Mouse (Mus musculus) neural tube, embryonic 12.5 days (tissue): Measurements from ENCODE around the gene Iqcn. TPM values are rescaled to one million over a fixed set of nuclear protein-coding genes. Genes with fewer than 3 reads are reported as not detected.
A peak's percentile ranks its signal among the peaks of the same experiment; 100 is the strongest.

Experiments used
- ATAC-seq: fragments of 200-750 bp; cut with Nextera tagmentation; 2 replicates; pipeline ENCODE4 v1.8.0; 2017; ENCODE audit warnings: low read depth, mild to moderate bottlenecking, moderate TSS enrichment, moderate library complexity; ENCODE audit not compliant: low FRiP score
- H3K27ac ChIP-seq: fragments of 300-500 bp; sonication (generic); 2 replicates; pipeline ENCODE4 v1.5.1; 2016
- H3K27me3 ChIP-seq: fragments of 300-500 bp; sonication (generic); replicated peaks from 2 replicates; pipeline ENCODE4 v1.6.1; 2016; ENCODE audit warnings: mild to moderate bottlenecking
- H3K36me3 ChIP-seq: fragments of 300-500 bp; sonication (generic); 2 replicates; pipeline ENCODE4 v1.6.1; 2016; ENCODE audit warnings: mild to moderate bottlenecking
- H3K4me1 ChIP-seq: fragments of 300-500 bp; sonication (generic); 2 replicates; pipeline ENCODE4 v1.6.1; 2016
- H3K4me2 ChIP-seq: fragments of 300-500 bp; sonication (generic); replicated peaks from 2 replicates; pipeline ENCODE4 v1.6.1; 2016; ENCODE audit warnings: mild to moderate bottlenecking
- H3K4me3 ChIP-seq: fragments of 300-500 bp; sonication (generic); 2 replicates; pipeline ENCODE4 v1.5.1; 2016
- H3K9ac ChIP-seq: fragments of 300-500 bp; sonication (generic); 2 replicates; pipeline ENCODE4 v1.6.1; 2016; ENCODE audit warnings: mild to moderate bottlenecking
- H3K9me3 ChIP-seq: fragments of 300-500 bp; sonication (generic); 2 replicates; pipeline ENCODE4 v1.6.1; 2016; ENCODE audit warnings: mild to moderate bottlenecking
- WGBS: fragments of 180-500 bp; shearing (Covaris S2); methylation state at CpG from one replicate; pipeline ENCODE4 v1.1.7; 2016; 5-methylcytosine and 5-hydroxymethylcytosine counted together
- polyA plus RNA-seq: library from polyadenylated mRNA; unstranded; fragments of >200 nt; fragmentation: Nextera tagmentation; extraction: Ambion mirVana; gene quantifications from 2 replicates; pipeline ENCODE4 v1.2.1, GENCODE M21; 2016

The Iqcn gene
- polyA plus RNA-seq, 1 experiment from 2014 or later = 0.16 TPM

GRCm38 (mm10) chr8:70702842-70703182, 445 bp upstream of the Iqcn start:
- no peak for ATAC-seq
- peaks cover 15% of the 10 kb centered on the region for H3K36me3 ChIP-seq
- peak overlapping the region; percentile 86 for H3K4me2 ChIP-seq
- H3K9me3 ChIP-seq = no peaks in the 10 kb centered on the region
- no peaks in the 10 kb centered on the region for H3K27me3 ChIP-seq
- H3K27ac ChIP-seq = no peak overlapping the region
- no peak overlapping the region for H3K4me3 ChIP-seq
- H3K9ac ChIP-seq = 0 out of 2 replicates have a peak overlapping the region, but pooled peaks have one; percentile 26
- 83% methylated on average over 3 of the region's 3 CpGs for WGBS
- H3K4me1 ChIP-seq = peaks cover 28% of the 10 kb centered on the region

GRCm38 (mm10) chr8:70708281-70708680, 5.0 kb downstream of the Iqcn start:
- ATAC-seq = no peak
- Histone ChIP-seq H3K4me2 (no peak overlapping the region), H3K27ac (no peak overlapping the region), H3K9ac (no peak overlapping the region), H3K4me1 (peaks cover 6% of the 10 kb centered on the region), H3K27me3 (no peaks in the 10 kb centered on the region), H3K4me3 (no peak overlapping the region), H3K36me3 (peaks cover 4% of the 10 kb centered on the region), H3K9me3 (no peaks in the 10 kb centered on the region)
- 91% methylated on average over 14 of the region's 14 CpGs for WGBS

- no peaks in the 10 kb centered on the region for H3K9me3 ChIP-seq
- no peaks in the 10 kb centered on the region for H3K36me3 ChIP-seq
- H3K27me3 ChIP-seq = no peaks in the 10 kb centered on the region
- H3K9ac ChIP-seq = no peak overlapping the region
- ATAC-seq = no peak
- H3K4me3 ChIP-seq = no peak overlapping the region
- no peak overlapping the region for H3K4me2 ChIP-seq
- H3K4me1 ChIP-seq = no peaks in the 10 kb centered on the region
- 95% methylated on average over 9 of the region's 9 CpGs for WGBS
- no peak overlapping the region for H3K27ac ChIP-seq
Measured at GRCm38 (mm10) chr8:70709794-70710193, 6.5 kb downstream of the Iqcn start.

GRCm38 (mm10) chr8:70710296-70710695, 7.0 kb downstream of the Iqcn start:
- Histone ChIP-seq H3K4me2 (no peak overlapping the region), H3K4me1 (no peaks in the 10 kb centered on the region), H3K36me3 (no peaks in the 10 kb centered on the region), H3K9me3 (no peaks in the 10 kb centered on the region), H3K27me3 (no peaks in the 10 kb centered on the region), H3K27ac (no peak overlapping the region), H3K9ac (no peak overlapping the region), H3K4me3 (no peak overlapping the region)
- no peak for ATAC-seq
- 95% methylated on average over 1 of the region's 1 CpGs for WGBS

GRCm38 (mm10) chr8:70711041-70711440, 7.8 kb downstream of the Iqcn start:
- Histone ChIP-seq H3K4me2 (no peak overlapping the region), H3K4me1 (no peaks in the 10 kb centered on the region), H3K4me3 (no peak overlapping the region), H3K27ac (no peak overlapping the region), H3K36me3 (no peaks in the 10 kb centered on the region), H3K9me3 (no peaks in the 10 kb centered on the region), H3K27me3 (no peaks in the 10 kb centered on the region), H3K9ac (no peak overlapping the region)
- 89% methylated on average over 11 of the region's 11 CpGs for WGBS
- ATAC-seq = no peak

GRCm38 (mm10) chr8:70713991-70714390, 10.7 kb downstream of the Iqcn start:
- Histone ChIP-seq H3K4me2 (no peak overlapping the region), H3K27me3 (no peaks in the 10 kb centered on the region), H3K27ac (no peak overlapping the region), H3K4me1 (0 out of 2 replicates have a peak, but pooled peaks cover 4% of the 10 kb centered on the region), H3K9me3 (no peaks in the 10 kb centered on the region), H3K9ac (no peak overlapping the region), H3K4me3 (no peak overlapping the region), H3K36me3 (no peaks in the 10 kb centered on the region)
- no peak for ATAC-seq
- WGBS = 81% methylated on average over 7 of the region's 7 CpGs

GRCm38 (mm10) chr8:70715086-70715485, 11.8 kb downstream of the Iqcn start:
- no peaks in the 10 kb centered on the region for H3K36me3 ChIP-seq
- H3K4me2 ChIP-seq = no peak overlapping the region
- H3K4me1 ChIP-seq = 0 out of 2 replicates have a peak, but pooled peaks cover 4% of the 10 kb centered on the region
- H3K27me3 ChIP-seq = no peaks in the 10 kb centered on the region
- no peak overlapping the region for H3K4me3 ChIP-seq
- no peak overlapping the region for H3K27ac ChIP-seq
- no peaks in the 10 kb centered on the region for H3K9me3 ChIP-seq
- no peak for ATAC-seq
- 71% methylated on average over 2 of the region's 2 CpGs for WGBS
- H3K9ac ChIP-seq = no peak overlapping the region

GRCm38 (mm10) chr8:70716521-70717400, 13.5 kb downstream of the Iqcn start:
- H3K4me3 ChIP-seq = no peak overlapping the region
- H3K4me1 ChIP-seq = 0 out of 2 replicates have a peak, but pooled peaks cover 4% of the 10 kb centered on the region
- no peak overlapping the region for H3K9ac ChIP-seq
- WGBS = 86% methylated on average over 40 of the region's 40 CpGs
- no peaks in the 10 kb centered on the region for H3K9me3 ChIP-seq
- no peak for ATAC-seq
- no peaks in the 10 kb centered on the region for H3K36me3 ChIP-seq
- H3K27me3 ChIP-seq = no peaks in the 10 kb centered on the region
- no peak overlapping the region for H3K27ac ChIP-seq
- H3K4me2 ChIP-seq = no peak overlapping the region

GRCm38 (mm10) chr8:70718297-70718696, 15.0 kb downstream of the Iqcn start, which contains the start of gene Gm3336:
Gm3336 (plus strand) TSS chr8:70718543.
- WGBS = 6% methylated on average over 19 of the region's 19 CpGs
- no peaks in the 10 kb centered on the region for H3K36me3 ChIP-seq
- ATAC-seq = 0 out of 2 replicates have a peak, but pooled peaks have one; percentile 13
- H3K9me3 ChIP-seq = no peaks in the 10 kb centered on the region
- no peak within 1 kb of the TSS for H3K27ac ChIP-seq
- peak within 1 kb of the TSS; percentile 33 for H3K4me2 ChIP-seq
- H3K4me1 ChIP-seq = 0 out of 2 replicates have a peak, but pooled peaks cover 4% of the 10 kb centered on the region
- H3K27me3 ChIP-seq = no peaks in the 10 kb centered on the region
- H3K9ac ChIP-seq = no peak within 1 kb of the TSS
- no peak within 1 kb of the TSS for H3K4me3 ChIP-seq

GRCm38 (mm10) chr8:70719796-70720270, 16.6 kb downstream of the Iqcn start:
- Histone ChIP-seq H3K36me3 (no peaks in the 10 kb centered on the region), H3K4me1 (0 out of 2 replicates have a peak, but pooled peaks cover 4% of the 10 kb centered on the region), H3K9me3 (no peaks in the 10 kb centered on the region), H3K9ac (no peak overlapping the region), H3K27me3 (no peaks in the 10 kb centered on the region), H3K27ac (no peak overlapping the region), H3K4me2 (no peak overlapping the region), H3K4me3 (no peak overlapping the region)
- 65% methylated on average over 9 of the region's 9 CpGs for whole genome bisulfite sequencing
- no peak for ATAC-seq

GRCm38 (mm10) chr8:70720739-70721138, 17.5 kb downstream of the Iqcn start:
- H3K9ac ChIP-seq = no peak overlapping the region
- WGBS = 2% methylated on average over 3 of the region's 3 CpGs
- 0 out of 2 replicates have a peak, but pooled peaks cover 1% of the 10 kb centered on the region for H3K27me3 ChIP-seq
- H3K27ac ChIP-seq = no peak overlapping the region
- no peaks in the 10 kb centered on the region for H3K9me3 ChIP-seq
- 0 out of 2 replicates have a peak, but pooled peaks cover 4% of the 10 kb centered on the region for H3K4me1 ChIP-seq
- H3K4me2 ChIP-seq = no peak overlapping the region
- no peaks in the 10 kb centered on the region for H3K36me3 ChIP-seq
- no peak for ATAC-seq
- H3K4me3 ChIP-seq = no peak overlapping the region

- no peak for ATAC-seq
- 82% methylated on average over 8 of the region's 8 CpGs for WGBS
- Histone ChIP-seq H3K9me3 (no peaks in the 10 kb centered on the region), H3K27me3 (peaks cover 7% of the 10 kb centered on the region; the same call in 1 of the 2 replicates), H3K9ac (no peak overlapping the region), H3K4me3 (no peak overlapping the region), H3K4me1 (0 out of 2 replicates have a peak, but pooled peaks cover 4% of the 10 kb centered on the region), H3K4me2 (no peak overlapping the region), H3K27ac (no peak overlapping the region), H3K36me3 (no peaks in the 10 kb centered on the region)
Measured at GRCm38 (mm10) chr8:70721601-70722000, 18.3 kb downstream of the Iqcn start.
